Mouse (Mus musculus) right cerebral cortex, adult 18-20 months (tissue): Measurements from ENCODE around the gene Hnrnpm.
A peak's percentile ranks its signal among the peaks of the same experiment; 100 is the strongest.
"Not testable (repeated sequence)": the region's sequence is repeated elsewhere in the genome, so short reads cannot be mapped to it uniquely, and the experiment has no call there.

Experiments used
- DNase-seq: peaks from one replicate; pipeline ENCODE4 v3.0.0; 2022; ENCODE audit warnings: mixed read lengths

Hnrnpm gene

GRCm38 (mm10) chr17:33686760-33687159, at the start of gene Hnrnpm:
TSS of gene Hnrnpm (minus strand) at chr17:33686860.
- DNase-seq, result no peak

- DNase-seq, result not testable (repeated sequence)
Observed at GRCm38 (mm10) chr17:33733526-33733925, 46.9 kb upstream of the Hnrnpm start.

- DNase-seq, result not testable (repeated sequence)
Observed at GRCm38 (mm10) chr17:33732556-33733083, 46.0 kb upstream of the Hnrnpm start.

GRCm38 (mm10) chr17:33729215-33729614, 42.6 kb upstream of the Hnrnpm start:
- DNase-seq, result no peak

GRCm38 (mm10) chr17:33728396-33728795, 41.7 kb upstream of the Hnrnpm start:
- DNase-seq, result no peak

GRCm38 (mm10) chr17:33719736-33720378, 33.2 kb upstream of the Hnrnpm start:
- peak; percentile 40 for DNase-seq

- DNase-seq, result no peak
Observed at GRCm38 (mm10) chr17:33718944-33719725, 32.5 kb upstream of the Hnrnpm start.

GRCm38 (mm10) chr17:33718384-33718881, 31.8 kb upstream of the Hnrnpm start, which contains the start of gene March2:
TSS of gene March2 (minus strand) at chr17:33718670.
- DNase-seq, result peak; percentile 97

- DNase-seq, result no peak
Observed at GRCm38 (mm10) chr17:33717982-33718381, 31.3 kb upstream of the Hnrnpm start.

- no peak for DNase-seq
Observed at GRCm38 (mm10) chr17:33717246-33717645, 30.6 kb upstream of the Hnrnpm start.

- DNase-seq, result no peak
Observed at GRCm38 (mm10) chr17:33714779-33715178, 28.1 kb upstream of the Hnrnpm start.

GRCm38 (mm10) chr17:33713271-33713670, 26.6 kb upstream of the Hnrnpm start:
- DNase-seq, result no peak

GRCm38 (mm10) chr17:33709834-33710233, 23.2 kb upstream of the Hnrnpm start:
- no peak for DNase-seq

- DNase-seq, result no peak
Observed at GRCm38 (mm10) chr17:33703091-33703490, 16.4 kb upstream of the Hnrnpm start.

GRCm38 (mm10) chr17:33702178-33702577, 15.5 kb upstream of the Hnrnpm start:
- DNase-seq, result no peak

- no peak for DNase-seq
Observed at GRCm38 (mm10) chr17:33695471-33695870, 8.8 kb upstream of the Hnrnpm start.

- peak; percentile 98 for DNase-seq
Observed at GRCm38 (mm10) chr17:33685249-33685653, 1.4 kb downstream of the Hnrnpm start.

GRCm38 (mm10) chr17:33684671-33685231, 1.9 kb downstream of the Hnrnpm start:
- DNase-seq, result peak; percentile 78

- DNase-seq, result no peak
Observed at GRCm38 (mm10) chr17:33681767-33682166, 4.9 kb downstream of the Hnrnpm start.

- no peak for DNase-seq
Observed at GRCm38 (mm10) chr17:33678771-33679170, 7.9 kb downstream of the Hnrnpm start.

- no peak for DNase-seq
Observed at GRCm38 (mm10) chr17:33676086-33676485, 10.6 kb downstream of the Hnrnpm start.

- peak; percentile 11 for DNase-seq
Observed at GRCm38 (mm10) chr17:33675452-33675851, 11.2 kb downstream of the Hnrnpm start.

GRCm38 (mm10) chr17:33673837-33674236, 12.8 kb downstream of the Hnrnpm start:
- DNase-seq, result no peak
